Mouse (Mus musculus) lung, embryonic 14.5 days (tissue): ENCODE measurements around the gene Gtf2i. TPM values are rescaled to one million over a fixed set of nuclear protein-coding genes. Genes with fewer than 3 reads are reported as not detected.
A peak's percentile ranks its signal among the peaks of the same experiment; 100 is the strongest.

ENCODE experiments used
- ATAC-seq: fragments of 200-750 bp; cut with Nextera tagmentation; 2 replicates; pipeline ENCODE4 v1.8.0; 2017; ENCODE audit warnings: mild to moderate bottlenecking, moderate TSS enrichment, moderate library complexity; ENCODE audit not compliant: insufficient read depth
- DNase-seq: peaks from one replicate; pipeline ENCODE4 v3.0.0-alpha.2; 2015
- H3K27ac ChIP-seq: fragments of 300-500 bp; sonication (generic); 2 replicates; pipeline ENCODE4 v1.5.1; 2014; ENCODE audit warnings: low read depth, mild to moderate bottlenecking, moderate library complexity
- H3K27me3 ChIP-seq: fragments of 300-500 bp; sonication (generic); 2 replicates; pipeline ENCODE4 v1.6.1; 2014; ENCODE audit warnings: low read length, control low read depth; ENCODE audit not compliant: insufficient read depth
- H3K36me3 ChIP-seq: fragments of 300-500 bp; sonication (generic); 2 replicates; pipeline ENCODE4 v1.6.1; 2014; ENCODE audit warnings: control low read depth; ENCODE audit not compliant: insufficient read depth
- H3K4me1 ChIP-seq: fragments of 300-500 bp; sonication (generic); 2 replicates; pipeline ENCODE4 v1.6.1; 2014; ENCODE audit warnings: antibody characterized with exemption, control low read depth; ENCODE audit not compliant: insufficient read depth
- H3K4me2 ChIP-seq: fragments of 300-500 bp; sonication (generic); 2 replicates; pipeline ENCODE4 v1.6.1; 2014; ENCODE audit warnings: mild to moderate bottlenecking
- H3K4me3 ChIP-seq: fragments of 300-500 bp; sonication (generic); 2 replicates; pipeline ENCODE4 v1.5.1; 2014; ENCODE audit warnings: low read depth, low read length
- H3K9ac ChIP-seq: fragments of 300-500 bp; sonication (generic); 2 replicates; pipeline ENCODE4 v1.6.1; 2014
- H3K9me3 ChIP-seq: fragments of 300-500 bp; sonication (generic); 2 replicates; pipeline ENCODE4 v1.6.1; 2016; ENCODE audit warnings: low read depth, low read length, control low read depth
- CTCF ChIP-seq: IDR thresholded peaks from 2 replicates; pipeline ENCODE4 v1.5.1; 2016; ENCODE audit warnings: antibody characterized with exemption, low read depth
- WGBS: fragments of 180-500 bp; shearing (Covaris S2); extraction: QIAGEN DNeasy Blood & Tissue Kit; methylation state at CpG from one replicate; pipeline ENCODE4 v1.1.7; 2014; 5-methylcytosine and 5-hydroxymethylcytosine counted together
- polyA plus RNA-seq: library from polyadenylated mRNA; unstranded; fragments of >200 nt; fragmentation: Nextera tagmentation; extraction: Ambion mirVana; gene quantifications from 2 replicates; pipeline ENCODE4 v1.2.1, GENCODE M21; 2014

The Gtf2i gene
- polyA plus RNA-seq, 1 experiment from 2014 or later: 183 TPM

DNA sequence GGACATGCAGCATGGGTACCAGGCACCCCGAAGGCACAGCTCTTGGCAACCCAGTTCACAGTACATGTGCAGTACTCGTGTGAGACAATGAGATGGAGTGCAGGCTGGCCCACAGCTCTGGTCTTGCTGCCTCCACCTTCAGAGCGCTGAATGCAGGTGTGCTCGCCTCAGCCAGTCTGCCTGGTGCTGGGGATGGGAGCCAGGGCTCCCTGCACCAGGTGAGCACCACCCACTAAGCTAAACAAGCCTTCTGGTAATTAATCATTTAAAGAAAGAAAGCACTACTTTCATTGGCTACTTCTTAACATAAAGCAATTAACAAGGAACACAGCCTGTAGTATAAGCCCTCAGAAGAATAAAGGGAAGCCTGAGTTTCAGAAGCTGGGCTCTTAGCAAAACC is 37.5 kb downstream of the Gtf2i start:
- DNase-seq (no peak), ATAC-seq (no peak)
- H3K36me3 ChIP-seq: peaks cover 93% of the 10 kb centered on the region
- no peak overlapping the region for H3K4me2 ChIP-seq
- no peak for TF ChIP-seq CTCF
- no peak overlapping the region for H3K27ac ChIP-seq
- WGBS: 82% methylated on average over 4 of the region's 4 CpGs
- H3K9me3 ChIP-seq: no peaks in the 10 kb centered on the region
- no peaks in the 10 kb centered on the region for H3K4me1 ChIP-seq
- H3K9ac ChIP-seq: no peak overlapping the region
- H3K27me3 ChIP-seq: no peaks in the 10 kb centered on the region
- no peak overlapping the region for H3K4me3 ChIP-seq

DNA sequence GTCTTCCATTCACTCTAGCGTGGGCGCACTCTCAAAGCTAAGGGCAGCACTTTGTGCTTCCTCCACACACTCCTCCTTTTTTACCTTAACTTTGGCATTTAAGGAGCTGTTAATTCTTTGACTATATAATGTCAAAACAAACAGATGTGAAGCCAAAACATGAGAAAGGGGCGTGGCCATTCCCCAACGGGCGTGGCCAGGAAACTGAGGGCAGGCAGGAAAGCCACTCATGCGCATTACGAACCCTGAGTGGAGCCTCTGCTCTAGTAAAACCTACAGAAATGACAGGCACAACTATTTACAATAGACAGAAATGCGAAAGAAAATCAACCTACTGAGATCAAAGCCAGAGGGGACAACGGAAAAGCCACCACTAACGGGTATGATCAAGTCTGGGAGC is 39.0 kb downstream of the Gtf2i start:
- no peak for TF ChIP-seq CTCF
- H3K27me3 ChIP-seq: no peaks in the 10 kb centered on the region
- H3K4me3 ChIP-seq: no peak overlapping the region
- peaks cover 97% of the 10 kb centered on the region for H3K36me3 ChIP-seq
- no peak for ATAC-seq
- H3K9ac ChIP-seq: no peak overlapping the region
- H3K4me1 ChIP-seq: no peaks in the 10 kb centered on the region
- 85% methylated on average over 10 of the region's 10 CpGs for WGBS
- no peaks in the 10 kb centered on the region for H3K9me3 ChIP-seq
- H3K4me2 ChIP-seq: no peak overlapping the region
- no peak overlapping the region for H3K27ac ChIP-seq
- DNase-seq: no peak

DNA sequence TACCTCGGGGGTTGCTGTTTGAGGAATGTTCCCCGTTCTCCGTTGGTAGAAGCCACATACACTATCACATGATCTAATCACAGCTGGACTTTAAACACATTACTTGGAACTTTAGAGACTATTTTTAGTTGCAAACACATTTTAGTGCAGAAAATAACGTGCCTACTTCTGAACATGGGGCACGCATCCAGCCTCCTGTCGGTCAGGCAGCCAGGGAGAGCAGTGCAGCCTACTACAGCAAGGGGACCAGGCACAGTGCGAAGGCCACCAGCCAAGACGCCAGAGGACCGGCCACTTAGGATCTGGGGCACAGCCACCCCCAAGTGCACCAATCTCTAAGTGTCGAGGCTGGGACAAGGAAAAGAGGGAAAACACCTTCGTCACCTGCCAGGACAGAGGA is 39.5 kb downstream of the Gtf2i start:
- peaks cover 97% of the 10 kb centered on the region for H3K36me3 ChIP-seq
- H3K4me2 ChIP-seq: no peak overlapping the region
- TF ChIP-seq CTCF: no peak
- 80% methylated on average over 11 of the region's 11 CpGs for WGBS
- no peak overlapping the region for H3K9ac ChIP-seq
- no peaks in the 10 kb centered on the region for H3K27me3 ChIP-seq
- no peaks in the 10 kb centered on the region for H3K4me1 ChIP-seq
- no peak overlapping the region for H3K27ac ChIP-seq
- ATAC-seq (no peak), DNase-seq (no peak)
- no peak overlapping the region for H3K4me3 ChIP-seq
- no peaks in the 10 kb centered on the region for H3K9me3 ChIP-seq

DNA sequence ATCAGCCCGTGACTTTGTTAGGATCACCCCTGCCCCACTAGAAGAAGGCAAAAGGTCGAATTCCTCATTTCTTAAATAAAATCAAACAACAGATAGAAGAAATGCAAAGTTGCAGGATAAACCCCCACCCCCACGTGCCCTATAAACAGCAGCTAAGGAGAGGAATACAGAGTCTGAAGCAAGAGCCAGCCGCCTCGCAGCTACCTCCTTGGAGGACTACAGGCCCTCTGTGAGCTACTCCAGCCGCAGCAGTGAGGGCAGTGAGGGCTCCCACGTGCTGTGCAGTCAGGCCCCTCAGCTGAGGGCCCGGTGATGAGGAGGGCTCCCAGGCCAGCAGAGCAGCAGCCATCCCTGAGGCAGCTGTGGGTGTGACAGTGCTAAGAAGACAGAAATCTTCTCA is 40.8 kb downstream of the Gtf2i start:
- Histone ChIP-seq H3K27ac (no peak overlapping the region), H3K9me3 (no peaks in the 10 kb centered on the region), H3K36me3 (peaks cover 97% of the 10 kb centered on the region), H3K9ac (no peak overlapping the region), H3K4me1 (no peaks in the 10 kb centered on the region), H3K4me2 (no peak overlapping the region), H3K4me3 (no peak overlapping the region), H3K27me3 (no peaks in the 10 kb centered on the region)
- 81% methylated on average over 8 of the region's 8 CpGs for WGBS
- DNase-seq (no peak), ATAC-seq (no peak)
- no peak for TF ChIP-seq CTCF

DNA sequence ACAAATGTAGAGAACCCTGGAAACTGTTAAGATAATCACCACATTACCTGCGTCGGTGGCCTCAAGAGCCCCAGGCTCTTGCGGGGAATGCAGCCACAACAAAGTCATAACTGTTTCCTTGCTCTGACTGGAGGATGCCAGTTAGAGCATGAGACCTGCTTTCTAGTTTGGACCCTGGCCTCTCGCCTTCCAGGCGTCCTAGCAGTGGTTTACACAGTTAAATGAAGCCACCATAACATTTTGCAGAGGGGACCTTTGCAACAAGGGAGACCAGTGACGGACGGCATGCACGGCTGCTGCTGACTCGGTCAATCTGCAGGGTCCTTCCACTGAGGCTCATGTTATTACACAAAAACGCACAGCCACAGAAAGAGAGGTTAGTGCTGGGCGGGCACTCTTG is 41.8 kb downstream of the Gtf2i start:
- TF ChIP-seq CTCF: no peak
- Histone ChIP-seq H3K4me1 (no peaks in the 10 kb centered on the region), H3K27ac (no peak overlapping the region), H3K4me2 (no peak overlapping the region), H3K36me3 (peaks cover 97% of the 10 kb centered on the region), H3K9ac (no peak overlapping the region), H3K9me3 (no peaks in the 10 kb centered on the region), H3K27me3 (no peaks in the 10 kb centered on the region), H3K4me3 (no peak overlapping the region)
- whole genome bisulfite sequencing: 83% methylated on average over 11 of the region's 11 CpGs
- DNase-seq: no peak
- no peak for ATAC-seq

DNA sequence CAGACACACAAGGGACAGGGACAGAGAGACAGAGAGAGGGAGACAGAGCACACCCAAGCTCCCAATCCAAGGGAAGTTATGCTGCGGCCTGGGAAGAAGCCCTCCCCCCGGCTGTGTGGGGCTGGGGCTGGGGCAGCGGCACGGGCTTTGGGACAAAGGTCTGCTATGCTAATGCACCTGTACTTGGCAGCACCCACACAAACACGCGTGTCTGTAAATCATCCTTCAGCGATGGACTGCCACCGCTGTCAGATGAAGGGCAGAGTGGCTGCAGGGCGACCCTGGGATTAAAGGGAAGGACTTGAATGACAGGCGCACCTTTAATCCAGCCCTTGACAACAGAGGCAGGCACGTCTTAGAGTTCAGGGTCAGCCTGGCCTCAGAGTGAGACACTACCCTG is 43.1 kb downstream of the Gtf2i start:
- TF ChIP-seq CTCF: no peak
- no peak for ATAC-seq
- Histone ChIP-seq H3K9ac (no peak overlapping the region), H3K9me3 (no peaks in the 10 kb centered on the region), H3K27me3 (no peaks in the 10 kb centered on the region), H3K4me1 (no peaks in the 10 kb centered on the region), H3K27ac (no peak overlapping the region), H3K36me3 (peaks cover 97% of the 10 kb centered on the region), H3K4me3 (no peak overlapping the region), H3K4me2 (no peak overlapping the region)
- DNase-seq: no peak
- WGBS: 88% methylated on average over 11 of the region's 11 CpGs

DNA sequence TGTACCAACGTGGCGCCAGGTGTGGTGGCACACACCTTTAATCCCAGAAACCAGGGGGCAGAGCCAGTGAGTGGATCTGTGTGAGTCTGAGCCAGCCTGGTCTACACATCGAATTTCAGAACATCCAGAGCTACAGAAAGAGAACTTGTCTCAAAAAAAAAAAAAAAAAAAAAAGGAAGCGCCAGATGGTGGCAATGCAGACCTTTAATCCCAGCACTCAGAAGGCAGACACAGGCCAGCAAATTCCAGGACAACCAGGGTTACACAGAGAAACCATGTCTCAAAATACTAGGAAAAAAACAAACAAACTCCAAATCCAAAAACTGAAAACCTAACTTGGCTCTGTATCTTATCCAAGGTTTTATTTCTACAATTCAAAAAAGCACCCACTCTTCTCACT is 44.0 kb downstream of the Gtf2i start:
- no peak for TF ChIP-seq CTCF
- Histone ChIP-seq H3K27ac (no peak overlapping the region; the same call in 1 of the 2 replicates), H3K36me3 (peaks cover 98% of the 10 kb centered on the region), H3K4me2 (no peak overlapping the region), H3K4me1 (no peaks in the 10 kb centered on the region), H3K27me3 (no peaks in the 10 kb centered on the region), H3K9me3 (no peaks in the 10 kb centered on the region), H3K4me3 (no peak overlapping the region), H3K9ac (no peak overlapping the region)
- no peak for ATAC-seq
- 87% methylated on average over 4 of the region's 4 CpGs for WGBS
- no peak for DNase-seq

DNA sequence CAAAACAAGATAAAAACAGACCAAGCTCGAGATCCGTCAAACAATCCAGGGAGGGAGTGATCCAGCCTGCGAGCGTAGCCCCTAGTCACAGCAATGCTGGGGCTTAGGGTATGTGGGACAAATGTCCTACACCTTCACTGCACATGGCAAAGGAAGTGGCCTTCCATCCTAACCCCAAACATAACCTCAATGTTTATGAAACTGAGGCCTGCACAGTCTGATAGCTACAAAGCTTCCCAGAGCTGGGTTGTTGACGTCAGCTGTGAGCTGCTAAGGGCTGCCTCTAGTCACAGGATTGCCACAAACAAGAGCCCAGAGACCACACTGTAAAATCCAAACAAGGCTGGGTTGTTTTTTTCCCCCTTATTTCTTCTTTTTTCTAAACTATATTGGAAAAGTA is 44.8 kb downstream of the Gtf2i start:
- DNase-seq: no peak
- H3K4me2 ChIP-seq: no peak overlapping the region
- no peak overlapping the region for H3K27ac ChIP-seq
- no peak for TF ChIP-seq CTCF
- no peaks in the 10 kb centered on the region for H3K9me3 ChIP-seq
- H3K4me1 ChIP-seq: no peaks in the 10 kb centered on the region
- H3K4me3 ChIP-seq: no peak overlapping the region
- 75% methylated on average over 5 of the region's 5 CpGs for WGBS
- 0 out of 2 replicates have a peak, but pooled peaks have one; percentile 28 for ATAC-seq
- H3K27me3 ChIP-seq: no peaks in the 10 kb centered on the region
- no peak overlapping the region for H3K9ac ChIP-seq
- H3K36me3 ChIP-seq: peaks cover 98% of the 10 kb centered on the region
